In genomic region chr14:48253183-48253582, GRCm38 (mm10) we compare ENCODE assay signal across 32 mouse cellular contexts.
DNase-seq lines count a peak whose midpoint lies in the region; ATAC-seq and TF ChIP-seq lines count a peak whose summit lies in the region.
"Had no signal": no experiment of that assay in that cellular context is flagged by ENCODE, and none has a peak within 500 bp of the region (broad histone marks: within the 10 kb centered on the region; RNA-seq: fewer than 3 reads in every experiment).

No protein-coding gene starts in this region.

- WGBS in heart, embryonic 11.5 days (ENCODE audit: insufficient replicate concordance): 46% methylated on average over 10 of the region's 10 CpGs
- WGBS in stomach, embryonic 14.5 days: 73% methylated on average over 10 of the region's 10 CpGs
- 70% methylated on average over 10 of the region's 10 CpGs for WGBS in stomach, postnatal 0 days

- H3K9me3 ChIP-seq in heart, embryonic 11.5 days (replicated peaks; ENCODE audit: control insufficient read depth, low read length): no peaks in the 10 kb centered on the region
- H3K9me3 ChIP-seq in stomach, embryonic 14.5 days (ENCODE audit: control insufficient read depth, low read depth, low read length): no peaks in the 10 kb centered on the region
- H3K9me3 ChIP-seq in stomach, postnatal 0 days (ENCODE audit: control insufficient read depth, low read length): no peaks in the 10 kb centered on the region
- H3K9me3 ChIP-seq: embryonic facial prominence, embryonic 10.5 days; embryonic facial prominence, embryonic 13.5 days; forebrain, embryonic 12.5 days; forebrain, embryonic 15.5 days; heart, embryonic 13.5 days had no signal

- no peak overlapping the region for H3K4me3 ChIP-seq in heart, embryonic 11.5 days (ENCODE audit: low read depth, low read length)
- no peak overlapping the region for H3K4me3 ChIP-seq in stomach, embryonic 14.5 days (ENCODE audit: low read depth, low read length)
- H3K4me3 ChIP-seq in stomach, postnatal 0 days (ENCODE audit: low read depth, low read length): no peak overlapping the region
- H3K4me3 ChIP-seq: embryonic facial prominence, embryonic 10.5 days; embryonic facial prominence, embryonic 13.5 days; erythroblast, embryonic 14.5 days; forebrain, embryonic 12.5 days; forebrain, embryonic 15.5 days; heart, embryonic 13.5 days had no signal

- DNase-seq in heart, adult 11 months: peak; percentile 11
- no peak for DNase-seq in stomach, postnatal 0 days (ENCODE audit: low spot score)
- peak; percentile 62 for DNase-seq in 416B (ENCODE audit: low read depth)
- no peak for DNase-seq in spleen, postnatal 10 days (ENCODE audit: low spot score in 2 of 2)
- no peak for DNase-seq in right cerebral cortex, adult 2 months (ENCODE audit: low spot score in 2 of 2)
- DNase-seq: adrenal gland, adult 8-10 months; adrenal gland, postnatal 36 days; B cell, adult 2 months; cerebellum, adult 11 months; cerebellum, adult 2 months; cerebellum, adult 9-11 months; cerebellum, postnatal 25 days; embryo, embryonic 11 days; gastrocnemius, postnatal 10 days; gastrocnemius, postnatal 36 days; heart, adult 18-20 months; heart, postnatal 14 days; heart, postnatal 4 days had no signal

- no peaks in the 10 kb centered on the region for H3K4me1 ChIP-seq in heart, embryonic 11.5 days (ENCODE audit: control insufficient read depth, insufficient read depth, low read length)
- no peaks in the 10 kb centered on the region for H3K4me1 ChIP-seq in stomach, embryonic 14.5 days (ENCODE audit: control insufficient read depth, insufficient read depth, low read length)
- no peaks in the 10 kb centered on the region for H3K4me1 ChIP-seq in stomach, postnatal 0 days (replicated peaks; ENCODE audit: control insufficient read depth, insufficient read depth)
- H3K4me1 ChIP-seq: forebrain, embryonic 15.5 days; heart, embryonic 13.5 days had no signal

- no peak for TF ChIP-seq CTCF in stomach, postnatal 0 days (IDR thresholded peaks at IDR 0.05; ENCODE audit: low read depth)

- no peaks in the 10 kb centered on the region for H3K36me3 ChIP-seq in heart, embryonic 11.5 days (ENCODE audit: control insufficient read depth, insufficient read depth, low read length)
- peaks cover 9% of the 10 kb centered on the region; the same call in 1 of the 2 replicates for H3K36me3 ChIP-seq in stomach, embryonic 14.5 days (ENCODE audit: control insufficient read depth, insufficient read depth, low read length)
- peaks cover 8% of the 10 kb centered on the region; the same call in 1 of the 2 replicates for H3K36me3 ChIP-seq in stomach, postnatal 0 days (ENCODE audit: control insufficient read depth, insufficient read depth, low read length)
- H3K36me3 ChIP-seq: embryonic facial prominence, embryonic 13.5 days; forebrain, embryonic 15.5 days; heart, embryonic 13.5 days had no signal

- no peak for ATAC-seq in heart, embryonic 11.5 days (replicated peaks; ENCODE audit: insufficient number of reproducible peaks, low FRiP score, low TSS enrichment)
- no peak for ATAC-seq in stomach, embryonic 14.5 days (ENCODE audit: insufficient number of reproducible peaks, insufficient read depth, low FRiP score, low read depth)
- no peak for ATAC-seq in stomach, postnatal 0 days (ENCODE audit: low FRiP score, low TSS enrichment)
- peak; percentile 65 for ATAC-seq in common myeloid progenitor, adult 5-6 weeks (replicated peaks; ENCODE audit: low read depth, poor library complexity, severe bottlenecking)
- ATAC-seq: activated CD4-positive, CD25-positive, alpha-beta regulatory T cell, adult 4 months; forebrain, embryonic 15.5 days; hindbrain, postnatal 0 days; inflammation-experienced regulatory T-cells, adult 6 months had no signal

- peaks cover 28% of the 10 kb centered on the region for H3K27me3 ChIP-seq in heart, embryonic 11.5 days (ENCODE audit: control insufficient read depth, insufficient read depth, low read length)
- H3K27me3 ChIP-seq in stomach, embryonic 14.5 days (ENCODE audit: control insufficient read depth, insufficient read depth, low read length): no peaks in the 10 kb centered on the region
- H3K27me3 ChIP-seq in stomach, postnatal 0 days (ENCODE audit: control insufficient read depth, insufficient read depth, low read length): no peaks in the 10 kb centered on the region
- H3K27me3 ChIP-seq: CH12.LX; embryonic facial prominence, embryonic 13.5 days; forebrain, embryonic 12.5 days; forebrain, embryonic 15.5 days had no signal

- H3K27ac ChIP-seq in heart, embryonic 11.5 days (ENCODE audit: low read depth, low read length): no peak overlapping the region
- no peak overlapping the region for H3K27ac ChIP-seq in stomach, embryonic 14.5 days (ENCODE audit: low read length)
- no peak overlapping the region for H3K27ac ChIP-seq in stomach, postnatal 0 days (replicated peaks)
- H3K27ac ChIP-seq: embryonic facial prominence, embryonic 10.5 days; embryonic facial prominence, embryonic 13.5 days; forebrain, embryonic 12.5 days; forebrain, embryonic 15.5 days; heart, embryonic 13.5 days; hindbrain, embryonic 14.5 days; hindbrain, postnatal 0 days had no signal

- no peak for TF ChIP-seq EP300 in stomach, postnatal 0 days (optimal IDR thresholded peaks at IDR 0.05)

- no peak overlapping the region for H3K9ac ChIP-seq in heart, embryonic 11.5 days (ENCODE audit: low read depth, low read length)
- 0 out of 2 replicates have a peak overlapping the region, but pooled peaks have one; percentile 6 for H3K9ac ChIP-seq in stomach, embryonic 14.5 days (replicated peaks; ENCODE audit: low read depth, low read length)
- H3K9ac ChIP-seq in stomach, postnatal 0 days (ENCODE audit: low read length): no peak overlapping the region
- H3K9ac ChIP-seq: embryonic facial prominence, embryonic 13.5 days; forebrain, embryonic 12.5 days; forebrain, embryonic 15.5 days; heart, embryonic 13.5 days; hindbrain, embryonic 14.5 days had no signal

- H3K4me2 ChIP-seq in heart, embryonic 11.5 days: no peak overlapping the region
- H3K4me2 ChIP-seq in stomach, embryonic 14.5 days (replicated peaks; ENCODE audit: low read depth, low read length): no peak overlapping the region
- H3K4me2 ChIP-seq in stomach, postnatal 0 days (replicated peaks; ENCODE audit: low read depth): no peak overlapping the region
- H3K4me2 ChIP-seq: embryonic facial prominence, embryonic 13.5 days; forebrain, embryonic 12.5 days; forebrain, embryonic 15.5 days; heart, embryonic 13.5 days; hindbrain, embryonic 14.5 days had no signal

Comparison
In these comparisons a context has a peak if more than half of its experiments do, and no peak if none do; other contexts are left out.
1. DNase-seq: peak in heart, adult 11 months (single experiment) and 416B (single experiment); none in stomach, postnatal 0 days (single experiment), spleen, postnatal 10 days (0 of 2) and right cerebral cortex, adult 2 months (0 of 2).